Mouse (Mus musculus) intestine, postnatal 0 days (tissue): Measurements from ENCODE around the gene Mettl21e. TPM values are rescaled to one million over a fixed set of nuclear protein-coding genes. Genes with fewer than 3 reads are reported as not detected.
A peak's percentile ranks its signal among the peaks of the same experiment; 100 is the strongest.
"Not testable (repeated sequence)": the region's sequence is repeated elsewhere in the genome, so short reads cannot be mapped to it uniquely, and the experiment has no call there.

Experiments used
- ATAC-seq: fragments of 200-750 bp; cut with Nextera tagmentation; 2 replicates; pipeline ENCODE4 v1.8.0; 2017; ENCODE audit warnings: mild to moderate bottlenecking, moderate TSS enrichment, moderate library complexity
- H3K27ac ChIP-seq: fragments of 300-500 bp; sonication (generic); 2 replicates; pipeline ENCODE4 v1.5.1; 2014; ENCODE audit warnings: mild to moderate bottlenecking, low read depth, low read length, moderate library complexity
- H3K27me3 ChIP-seq: fragments of 300-500 bp; sonication (generic); replicated peaks from 2 replicates; pipeline ENCODE4 v1.6.1; 2014; ENCODE audit warnings: low read length, mixed read lengths; ENCODE audit not compliant: control insufficient read depth, insufficient read depth
- H3K36me3 ChIP-seq: fragments of 300-500 bp; sonication (generic); 2 replicates; pipeline ENCODE4 v1.6.1; 2014; ENCODE audit warnings: mild to moderate bottlenecking, moderate library complexity; ENCODE audit not compliant: control insufficient read depth, insufficient read depth
- H3K4me1 ChIP-seq: fragments of 300-500 bp; sonication (generic); replicated peaks from 2 replicates; pipeline ENCODE4 v1.6.1; 2014; ENCODE audit warnings: antibody characterized with exemption, low read length, mixed read lengths; ENCODE audit not compliant: control insufficient read depth, insufficient read depth
- H3K4me2 ChIP-seq: fragments of 300-500 bp; sonication (generic); replicated peaks from 2 replicates; pipeline ENCODE4 v1.6.1; 2014; ENCODE audit warnings: low read depth, mild to moderate bottlenecking, moderate library complexity
- H3K4me3 ChIP-seq: fragments of 300-500 bp; sonication (generic); 2 replicates; pipeline ENCODE4 v1.5.1; 2014; ENCODE audit warnings: low read depth, low read length
- H3K9ac ChIP-seq: fragments of 300-500 bp; sonication (generic); 2 replicates; pipeline ENCODE4 v1.6.1; 2014; ENCODE audit warnings: mild to moderate bottlenecking, low read depth, low read length
- H3K9me3 ChIP-seq: fragments of 300-500 bp; sonication (generic); 2 replicates; pipeline ENCODE4 v1.6.1; 2016; ENCODE audit warnings: mixed run types; ENCODE audit not compliant: control insufficient read depth
- CTCF ChIP-seq: sonication (generic); IDR thresholded peaks from 2 replicates; pipeline ENCODE4 v1.5.1; 2016; ENCODE audit warnings: low read depth, mild to moderate bottlenecking, control low read depth, antibody characterized with exemption, moderate library complexity
- WGBS: fragments of 180-500 bp; shearing (Covaris S2); extraction: QIAGEN DNeasy Blood & Tissue Kit; methylation state at CpG from one replicate; pipeline ENCODE4 v1.1.7; 2014; 5-methylcytosine and 5-hydroxymethylcytosine counted together
- polyA plus RNA-seq: library from polyadenylated mRNA; unstranded; fragments of >200 nt; fragmentation: Nextera tagmentation; extraction: Ambion mirVana; gene quantifications from 2 replicates; pipeline ENCODE4 v1.2.1, GENCODE M21; 2015

Gene Mettl21e
- polyA plus RNA-seq: not detected in 2 replicates

- Histone ChIP-seq H3K27ac (no peak within 1 kb of the TSS), H3K4me3 (no peak within 1 kb of the TSS), H3K4me2 (no peak within 1 kb of the TSS), H3K4me1 (no peaks in the 10 kb centered on the region), H3K9ac (no peak within 1 kb of the TSS), H3K36me3 (no peaks in the 10 kb centered on the region), H3K27me3 (no peaks in the 10 kb centered on the region), H3K9me3 (no peaks in the 10 kb centered on the region)
- 66% methylated on average over 1 of the region's 1 CpGs for WGBS
- TF ChIP-seq CTCF: no peak
- no peak for ATAC-seq
Measured at GRCm38 (mm10) chr1:44218876-44219275, at the start of gene Mettl21e. TSS of gene Mettl21e (minus strand) at chr1:44218961.

DNA sequence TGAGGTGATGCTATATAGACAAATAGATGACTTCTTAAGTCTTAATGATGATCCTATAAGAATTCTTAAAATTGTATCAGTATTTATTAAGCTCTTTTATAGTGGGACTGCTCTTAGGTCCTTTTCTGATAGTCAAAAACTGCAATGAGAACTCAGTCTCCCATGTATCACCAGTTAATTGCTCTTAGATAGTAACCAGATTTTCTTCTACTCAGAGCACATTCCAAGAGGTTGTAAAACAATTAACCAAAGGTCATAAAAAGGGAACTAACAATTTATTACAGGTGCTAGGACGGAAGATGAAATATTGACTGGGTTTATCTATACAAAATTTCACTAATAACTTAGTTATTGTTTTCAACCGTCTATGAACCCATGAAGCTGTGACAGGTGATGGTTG lies 21.7 kb upstream of the Mettl21e start:
- not testable (repeated sequence) for H3K9ac ChIP-seq, H3K36me3 ChIP-seq, H3K27me3 ChIP-seq, H3K27ac ChIP-seq, H3K9me3 ChIP-seq, H3K4me3 ChIP-seq, ATAC-seq, H3K4me2 ChIP-seq, H3K4me1 ChIP-seq
- WGBS: 22% methylated on average over 2 of the region's 2 CpGs

DNA sequence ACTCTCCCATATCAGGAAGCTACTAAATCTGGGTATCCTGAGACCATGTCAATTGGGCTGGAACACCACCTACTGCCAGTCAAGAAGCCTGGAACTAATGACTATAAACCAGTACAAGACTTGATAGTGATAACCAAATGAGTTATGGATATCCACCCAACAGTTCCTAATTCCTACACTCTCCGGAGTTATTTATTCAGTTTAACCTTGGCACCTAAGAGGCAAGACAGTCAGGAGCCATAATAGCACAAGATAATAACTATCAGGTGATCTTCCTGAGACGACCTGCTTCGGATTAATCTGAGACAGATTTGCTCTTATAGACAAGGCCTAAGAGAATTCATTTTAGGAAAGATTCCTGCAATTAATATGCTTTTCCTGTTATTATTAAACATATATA lies 21.2 kb upstream of the Mettl21e start:
- Histone ChIP-seq H3K27ac (no peak overlapping the region), H3K27me3 (no peaks in the 10 kb centered on the region), H3K4me1 (no peaks in the 10 kb centered on the region), H3K4me3 (no peak overlapping the region), H3K4me2 (no peak overlapping the region), H3K36me3 (no peaks in the 10 kb centered on the region), H3K9me3 (no peaks in the 10 kb centered on the region), H3K9ac (no peak overlapping the region)
- no peak for ATAC-seq
- no peak for TF ChIP-seq CTCF
- 53% methylated on average over 3 of the region's 3 CpGs for WGBS

- no peak overlapping the region for H3K9ac ChIP-seq
- no peaks in the 10 kb centered on the region for H3K9me3 ChIP-seq
- H3K4me3 ChIP-seq: no peak overlapping the region
- no peak for ATAC-seq
- H3K4me1 ChIP-seq: no peaks in the 10 kb centered on the region
- no peak overlapping the region for H3K4me2 ChIP-seq
- TF ChIP-seq CTCF: peak; percentile 35
- H3K36me3 ChIP-seq: no peaks in the 10 kb centered on the region
- WGBS: 76% methylated on average over 2 of the region's 2 CpGs
- H3K27ac ChIP-seq: no peak overlapping the region
- H3K27me3 ChIP-seq: no peaks in the 10 kb centered on the region
Measured at GRCm38 (mm10) chr1:44237305-44237704, 18.5 kb upstream of the Mettl21e start.

- no peak for ATAC-seq
- 65% methylated on average over 2 of the region's 2 CpGs for WGBS
- H3K27me3 ChIP-seq: no peaks in the 10 kb centered on the region
Measured at GRCm38 (mm10) chr1:44235311-44235710, 16.6 kb upstream of the Mettl21e start.

DNA sequence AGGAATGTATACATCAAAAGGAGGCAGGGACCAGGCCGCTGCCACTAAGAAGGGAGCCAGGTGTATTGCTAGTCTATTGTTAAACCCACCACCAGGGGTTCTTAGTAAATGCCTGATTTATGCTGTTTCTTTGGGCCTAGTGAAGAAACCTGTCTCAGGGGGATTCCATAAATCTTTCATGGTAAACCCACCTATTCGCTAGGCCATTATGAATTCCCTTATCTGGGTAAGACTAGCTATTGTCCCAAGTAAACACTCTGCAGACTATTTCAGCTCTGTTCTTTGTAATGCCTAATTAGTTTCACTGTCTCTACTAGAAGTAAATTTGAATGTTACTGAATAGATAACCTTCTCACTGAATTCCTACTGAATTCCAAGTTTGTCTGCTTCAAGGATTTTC lies 15.8 kb upstream of the Mettl21e start:
- not testable (repeated sequence) for H3K4me1 ChIP-seq, H3K9me3 ChIP-seq, H3K4me3 ChIP-seq, H3K27me3 ChIP-seq, H3K36me3 ChIP-seq, H3K27ac ChIP-seq, H3K9ac ChIP-seq, H3K4me2 ChIP-seq, ATAC-seq
- WGBS: 90% methylated on average over 2 of the region's 2 CpGs

More at GRCm38 (mm10) chr1:44235311-44235710, 16.6 kb upstream of the Mettl21e start:
- no peak overlapping the region for H3K4me3 ChIP-seq
- no peaks in the 10 kb centered on the region for H3K36me3 ChIP-seq
- TF ChIP-seq CTCF: no peak
- no peaks in the 10 kb centered on the region for H3K4me1 ChIP-seq
- H3K9me3 ChIP-seq: no peaks in the 10 kb centered on the region
- H3K9ac ChIP-seq: no peak overlapping the region
- H3K4me2 ChIP-seq: no peak overlapping the region
- H3K27ac ChIP-seq: no peak overlapping the region

DNA sequence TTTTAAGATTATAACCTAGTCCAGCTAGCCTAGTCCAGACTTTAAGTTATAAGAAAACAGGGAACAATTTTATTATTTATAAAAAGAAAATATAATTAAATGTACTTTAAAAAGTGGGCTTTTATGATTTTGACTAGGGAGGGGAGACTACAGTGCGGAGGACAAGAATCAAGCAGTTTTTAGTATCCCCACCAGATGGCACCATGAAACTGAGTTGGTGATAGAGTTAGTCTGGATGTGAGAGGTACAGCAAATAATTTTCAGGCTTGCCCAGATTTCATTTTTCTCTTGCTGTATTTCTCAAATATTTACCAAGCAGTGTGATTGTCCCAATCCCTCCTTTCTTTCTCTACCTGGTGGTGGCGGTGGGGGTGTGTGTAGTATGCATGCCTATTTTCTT lies 10.3 kb upstream of the Mettl21e start:
- no peak for ATAC-seq
- H3K4me3 ChIP-seq: no peak overlapping the region

More for the DNA sequence above, 10.3 kb upstream of the Mettl21e start:
- no peaks in the 10 kb centered on the region for H3K36me3 ChIP-seq
- no peak overlapping the region for H3K4me2 ChIP-seq
- peak; percentile 81 for TF ChIP-seq CTCF
- 41% methylated on average over 2 of the region's 2 CpGs for WGBS
- no peaks in the 10 kb centered on the region for H3K9me3 ChIP-seq
- H3K27me3 ChIP-seq: no peaks in the 10 kb centered on the region
- no peaks in the 10 kb centered on the region for H3K4me1 ChIP-seq
- no peak overlapping the region for H3K9ac ChIP-seq
- H3K27ac ChIP-seq: no peak overlapping the region
